Mouse (Mus musculus) testis, adult 2 months (tissue): ENCODE measurements around the gene Pcdh7.

Experiments
- CTCF ChIP-seq: fragments of 200-500 bp; IDR thresholded peaks from 2 replicates; pipeline ENCODE4 v1.5.1; 2012; ENCODE audit warnings: low read depth, mild to moderate bottlenecking, inconsistent platforms, low read length, moderate library complexity; ENCODE audit not compliant: control insufficient read depth, insufficient read depth, insufficient replicate concordance
- POLR2A ChIP-seq: fragments of 200-500 bp; IDR thresholded peaks from 2 replicates; pipeline ENCODE4 v1.6.1; 2012; ENCODE audit warnings: low read depth, mild to moderate bottlenecking, inconsistent platforms, low read length, moderate library complexity; ENCODE audit not compliant: control insufficient read depth

- TF ChIP-seq CTCF (no peak), POLR2A (no peak)
Observed at GRCm38 (mm10) chr5:57821099-57821498, 103.3 kb downstream of the Pcdh7 start.
